Mouse (Mus musculus): ENCODE data around the gene Morn4. TPM values are rescaled to one million over a fixed set of nuclear protein-coding genes. Genes with fewer than 3 reads are reported as not detected.
A peak's percentile ranks its signal among the peaks of the same experiment; 100 is the strongest.

The Morn4 gene
- polyA plus RNA-seq (2014; fragmentation: Nextera tagmentation; extraction: Ambion mirVana): 9.3 and 10.5 TPM in 2 replicates

DNA sequence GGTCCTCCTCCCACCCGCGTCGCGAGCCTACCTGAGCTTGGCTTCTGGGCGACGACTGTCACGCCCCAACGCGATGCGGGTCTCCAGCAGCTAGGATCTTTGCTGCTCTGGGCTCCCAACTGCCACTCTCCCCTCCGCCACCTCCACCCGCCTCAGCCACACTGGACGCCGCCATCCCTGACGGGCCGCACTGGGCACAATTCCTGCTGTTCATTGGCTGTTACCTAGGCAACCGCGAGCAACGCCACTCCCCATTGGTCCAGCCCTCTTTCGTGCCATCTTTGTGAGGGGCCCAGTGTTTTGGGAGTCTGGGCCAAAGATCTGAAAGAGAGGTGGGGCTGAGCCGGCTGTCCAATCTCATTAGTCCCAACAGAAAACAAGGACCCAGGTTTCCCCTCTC, at the start of gene Morn4:
Gene Morn4 (minus strand): TSS at position 192 of the 400 bp plus-strand sequence.
- 1% methylated on average over 21 of the region's 21 CpGs for WGBS
- Histone ChIP-seq H3K9me3 (ENCODE audit: control insufficient read depth, low read length) (no peaks in the 10 kb centered on the region), H3K27me3 (replicated peaks; ENCODE audit: control insufficient read depth, insufficient read depth, low read length) (no peaks in the 10 kb centered on the region), H3K36me3 (ENCODE audit: control insufficient read depth, insufficient read depth, low read length) (no peaks in the 10 kb centered on the region), H3K4me2 (peak within 1 kb of the TSS; percentile 80), H3K27ac (ENCODE audit: low read depth, low read length) (no peak within 1 kb of the TSS), H3K4me1 (replicated peaks; ENCODE audit: control insufficient read depth, insufficient read depth, low read length) (peaks cover 19% of the 10 kb centered on the region), H3K4me3 (ENCODE audit: low read depth, low read length) (peak within 1 kb of the TSS; percentile 60), H3K9ac (ENCODE audit: low read depth, low read length) (peak within 1 kb of the TSS; percentile 61)
- peak; percentile 69 for ATAC-seq (replicated peaks; ENCODE audit: low FRiP score)
- peak; percentile 85 for DNase-seq (ENCODE audit: low spot score)

GRCm38 (mm10) chr19:42135070-42135469, 48.9 kb upstream of the Morn4 start:
- H3K4me2 ChIP-seq: no peak overlapping the region
- ATAC-seq (replicated peaks; ENCODE audit: low FRiP score) (peak; percentile 81), DNase-seq (ENCODE audit: low spot score) (no peak)
- no peaks in the 10 kb centered on the region for H3K27me3 ChIP-seq (replicated peaks; ENCODE audit: control insufficient read depth, insufficient read depth, low read length)
- peaks cover 15% of the 10 kb centered on the region for H3K4me1 ChIP-seq (replicated peaks; ENCODE audit: control insufficient read depth, insufficient read depth, low read length)
- H3K4me3 ChIP-seq (ENCODE audit: low read depth, low read length): no peak overlapping the region
- no peaks in the 10 kb centered on the region for H3K36me3 ChIP-seq (ENCODE audit: control insufficient read depth, insufficient read depth, low read length)
- H3K9me3 ChIP-seq (ENCODE audit: control insufficient read depth, low read length): no peaks in the 10 kb centered on the region
- no peak overlapping the region for H3K27ac ChIP-seq (ENCODE audit: low read depth, low read length)
- H3K9ac ChIP-seq (ENCODE audit: low read depth, low read length): no peak overlapping the region

DNA sequence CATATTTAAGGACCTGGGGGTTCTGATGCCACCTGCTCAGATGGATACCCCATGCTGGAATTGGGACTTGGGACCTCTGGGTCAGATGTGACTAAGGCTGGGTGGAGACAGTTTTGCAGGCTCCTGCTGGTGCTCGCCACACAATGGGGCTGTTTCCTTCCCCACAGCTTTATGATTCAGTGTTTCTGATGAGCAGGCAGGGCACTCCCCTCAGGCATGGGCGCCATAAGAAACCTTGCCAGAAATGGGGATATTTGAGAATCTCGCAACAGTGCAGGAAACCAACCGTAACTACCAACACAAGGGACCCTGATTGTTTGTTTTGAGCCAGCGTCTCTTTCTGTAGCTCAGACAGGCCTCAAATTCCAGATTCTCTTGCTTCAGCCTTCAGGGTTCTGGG, 44.9 kb upstream of the Morn4 start:
- DNase-seq (ENCODE audit: low spot score): no peak
- ATAC-seq (replicated peaks; ENCODE audit: low FRiP score): no peak
- Histone ChIP-seq H3K9ac (ENCODE audit: low read depth, low read length) (no peak overlapping the region), H3K4me3 (ENCODE audit: low read depth, low read length) (no peak overlapping the region), H3K27me3 (replicated peaks; ENCODE audit: control insufficient read depth, insufficient read depth, low read length) (no peaks in the 10 kb centered on the region), H3K4me2 (no peak overlapping the region), H3K9me3 (ENCODE audit: control insufficient read depth, low read length) (no peaks in the 10 kb centered on the region), H3K27ac (ENCODE audit: low read depth, low read length) (no peak overlapping the region), H3K36me3 (ENCODE audit: control insufficient read depth, insufficient read depth, low read length) (no peaks in the 10 kb centered on the region), H3K4me1 (replicated peaks; ENCODE audit: control insufficient read depth, insufficient read depth, low read length) (peaks cover 27% of the 10 kb centered on the region)
- 77% methylated on average over 5 of the region's 5 CpGs for WGBS

- H3K27me3 ChIP-seq (replicated peaks; ENCODE audit: control insufficient read depth, insufficient read depth, low read length): no peaks in the 10 kb centered on the region
- H3K4me2 ChIP-seq: no peak overlapping the region
- H3K36me3 ChIP-seq (ENCODE audit: control insufficient read depth, insufficient read depth, low read length): no peaks in the 10 kb centered on the region
- no peak overlapping the region for H3K9ac ChIP-seq (ENCODE audit: low read depth, low read length)
- H3K9me3 ChIP-seq (ENCODE audit: control insufficient read depth, low read length): no peaks in the 10 kb centered on the region
- H3K27ac ChIP-seq (ENCODE audit: low read depth, low read length): 0 out of 2 replicates have a peak overlapping the region, but pooled peaks have one; percentile 3
- ATAC-seq (replicated peaks; ENCODE audit: low FRiP score) (no peak), DNase-seq (ENCODE audit: low spot score) (no peak)
- H3K4me3 ChIP-seq (ENCODE audit: low read depth, low read length): no peak overlapping the region
- 84% methylated on average over 3 of the region's 3 CpGs for WGBS
- H3K4me1 ChIP-seq (replicated peaks; ENCODE audit: control insufficient read depth, insufficient read depth, low read length): peaks cover 22% of the 10 kb centered on the region
Measured at GRCm38 (mm10) chr19:42130294-42130606, 44.1 kb upstream of the Morn4 start.

DNA sequence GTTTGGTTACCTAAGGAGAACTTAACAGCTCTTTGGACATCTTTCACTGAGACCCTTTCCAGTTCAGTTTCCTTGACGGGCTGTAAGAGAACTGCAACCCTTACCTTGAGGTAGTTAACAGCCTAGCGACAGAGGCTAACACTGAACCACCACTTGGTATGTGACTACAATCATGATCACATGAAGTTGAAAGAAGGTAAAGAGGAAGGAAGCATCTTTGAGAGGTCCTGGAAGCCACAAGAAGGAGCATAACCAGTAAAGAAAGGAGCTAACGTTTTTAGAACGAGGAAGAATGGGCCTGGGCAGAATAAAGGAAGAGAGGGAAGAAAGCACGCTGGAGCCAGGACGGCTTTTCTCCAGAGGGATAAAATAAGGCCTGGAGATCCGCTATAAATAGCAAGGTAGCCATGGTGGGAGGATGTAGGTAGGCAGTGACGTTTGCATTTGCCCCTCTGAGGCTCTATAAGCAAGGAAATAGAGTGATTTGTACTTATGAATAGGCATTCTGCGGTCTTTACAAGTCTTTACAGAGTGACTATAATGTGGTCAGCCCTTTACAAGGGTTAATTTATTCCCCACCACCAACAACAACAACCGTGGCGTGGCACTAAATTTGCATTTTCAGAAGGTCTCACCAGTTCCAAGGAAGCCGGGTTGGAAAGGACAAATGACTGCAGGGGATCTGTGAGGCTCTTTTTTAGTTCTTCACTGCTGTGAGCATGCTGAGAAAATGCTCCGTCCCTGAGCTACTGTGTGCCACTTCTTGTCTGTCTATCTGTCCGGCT, 43.5 kb upstream of the Morn4 start:
- Histone ChIP-seq H3K27ac (ENCODE audit: low read depth, low read length) (peak overlapping the region; percentile 3; the same call in 1 of the 2 replicates), H3K4me1 (replicated peaks; ENCODE audit: control insufficient read depth, insufficient read depth, low read length) (peaks cover 17% of the 10 kb centered on the region), H3K36me3 (ENCODE audit: control insufficient read depth, insufficient read depth, low read length) (no peaks in the 10 kb centered on the region), H3K27me3 (replicated peaks; ENCODE audit: control insufficient read depth, insufficient read depth, low read length) (no peaks in the 10 kb centered on the region), H3K4me3 (ENCODE audit: low read depth, low read length) (peak overlapping the region; percentile 69), H3K9ac (ENCODE audit: low read depth, low read length) (peak overlapping the region; percentile 46; the same call in 1 of the 2 replicates), H3K9me3 (ENCODE audit: control insufficient read depth, low read length) (no peaks in the 10 kb centered on the region), H3K4me2 (peak overlapping the region; percentile 96)
- DNase-seq (ENCODE audit: low spot score) (no peak), ATAC-seq (replicated peaks; ENCODE audit: low FRiP score) (no peak; the same call in 1 of the 2 replicates)
- 38% methylated on average over 14 of the region's 14 CpGs for WGBS

DNA sequence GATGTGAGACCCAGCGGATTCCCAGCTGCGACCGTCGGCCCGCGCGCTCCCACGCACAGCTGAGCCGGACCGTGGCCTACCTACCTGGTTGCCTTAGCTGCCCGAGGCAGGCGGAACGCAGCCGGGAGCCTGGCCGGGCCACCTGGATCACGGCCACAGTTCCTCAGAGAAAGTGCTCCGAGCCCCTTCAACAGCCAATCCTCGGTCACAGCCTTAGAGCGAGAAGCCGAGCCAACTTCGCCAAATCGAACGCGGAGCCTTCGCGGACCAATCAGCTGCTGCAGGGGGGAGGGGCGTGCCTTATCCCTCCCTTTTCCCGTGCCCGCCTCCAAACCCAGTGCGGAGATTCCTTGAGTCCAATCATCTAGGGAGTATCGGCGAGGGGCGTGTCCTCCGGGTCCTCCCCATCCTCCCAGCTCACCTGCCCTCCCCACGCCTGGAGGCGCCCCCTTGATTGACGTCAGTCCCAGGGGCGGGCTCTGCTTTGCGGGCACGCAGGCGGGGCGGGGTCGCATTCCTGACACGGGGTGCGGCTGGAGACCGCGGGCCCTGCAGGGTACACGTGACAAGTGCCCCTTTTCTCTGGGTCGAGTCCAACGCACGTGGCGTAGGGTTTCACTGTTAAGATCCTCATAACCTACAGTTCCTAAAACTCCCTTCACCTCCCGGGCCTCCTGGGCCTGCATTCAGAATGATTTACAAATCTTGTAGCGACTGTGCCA, 42.8 kb upstream of the Morn4 start, which contains the start of gene Avpi1:
Gene Avpi1 (minus strand): TSS at position 273 of the 722 bp plus-strand sequence.
- peak; percentile 97 for DNase-seq (ENCODE audit: low spot score)
- Histone ChIP-seq H3K9ac (ENCODE audit: low read depth, low read length) (peak within 1 kb of the TSS; percentile 77), H3K27ac (ENCODE audit: low read depth, low read length) (peak within 1 kb of the TSS; percentile 53; the same call in 1 of the 2 replicates), H3K27me3 (replicated peaks; ENCODE audit: control insufficient read depth, insufficient read depth, low read length) (no peaks in the 10 kb centered on the region), H3K4me3 (ENCODE audit: low read depth, low read length) (peak within 1 kb of the TSS; percentile 69), H3K9me3 (ENCODE audit: control insufficient read depth, low read length) (no peaks in the 10 kb centered on the region), H3K4me2 (peak within 1 kb of the TSS; percentile 96), H3K4me1 (replicated peaks; ENCODE audit: control insufficient read depth, insufficient read depth, low read length) (peaks cover 12% of the 10 kb centered on the region), H3K36me3 (ENCODE audit: control insufficient read depth, insufficient read depth, low read length) (no peaks in the 10 kb centered on the region)
- ATAC-seq (replicated peaks; ENCODE audit: low FRiP score): peak; percentile 98
- WGBS: under 1% methylated on average over 54 of the region's 54 CpGs

GRCm38 (mm10) chr19:42128052-42128740, 42.0 kb upstream of the Morn4 start:
- Histone ChIP-seq H3K4me3 (ENCODE audit: low read depth, low read length) (peak overlapping the region; percentile 69), H3K4me1 (replicated peaks; ENCODE audit: control insufficient read depth, insufficient read depth, low read length) (peaks cover 12% of the 10 kb centered on the region), H3K9me3 (ENCODE audit: control insufficient read depth, low read length) (no peaks in the 10 kb centered on the region), H3K27me3 (replicated peaks; ENCODE audit: control insufficient read depth, insufficient read depth, low read length) (no peaks in the 10 kb centered on the region), H3K27ac (ENCODE audit: low read depth, low read length) (peak overlapping the region; percentile 53; the same call in 1 of the 2 replicates), H3K9ac (ENCODE audit: low read depth, low read length) (peak overlapping the region; percentile 77), H3K36me3 (ENCODE audit: control insufficient read depth, insufficient read depth, low read length) (peaks cover 4% of the 10 kb centered on the region; the same call in 1 of the 2 replicates), H3K4me2 (peak overlapping the region; percentile 96)
- DNase-seq (ENCODE audit: low spot score) (no peak), ATAC-seq (replicated peaks; ENCODE audit: low FRiP score) (no peak; the same call in 1 of the 2 replicates)
- 7% methylated on average over 23 of the region's 23 CpGs for WGBS

- DNase-seq (ENCODE audit: low spot score) (no peak), ATAC-seq (replicated peaks; ENCODE audit: low FRiP score) (no peak)
- H3K9ac ChIP-seq (ENCODE audit: low read depth, low read length): no peak overlapping the region
- H3K4me3 ChIP-seq (ENCODE audit: low read depth, low read length): no peak overlapping the region
- H3K27me3 ChIP-seq (replicated peaks; ENCODE audit: control insufficient read depth, insufficient read depth, low read length): no peaks in the 10 kb centered on the region
- WGBS: 85% methylated on average over 5 of the region's 5 CpGs
- H3K36me3 ChIP-seq (ENCODE audit: control insufficient read depth, insufficient read depth, low read length): peaks cover 4% of the 10 kb centered on the region; the same call in 1 of the 2 replicates
- H3K9me3 ChIP-seq (ENCODE audit: control insufficient read depth, low read length): no peaks in the 10 kb centered on the region
- no peak overlapping the region for H3K27ac ChIP-seq (ENCODE audit: low read depth, low read length)
- H3K4me2 ChIP-seq: no peak overlapping the region
- peaks cover 12% of the 10 kb centered on the region for H3K4me1 ChIP-seq (replicated peaks; ENCODE audit: control insufficient read depth, insufficient read depth, low read length)
Measured at GRCm38 (mm10) chr19:42127024-42127423, 40.9 kb upstream of the Morn4 start.
